ENCODE assay signal across 17 mouse cellular contexts in genomic region chr7:34689028-34689427, GRCm38 (mm10). TPM values are rescaled to one million over a fixed set of nuclear protein-coding genes. Genes with fewer than 3 reads are reported as not detected.
A peak's percentile ranks its signal among the peaks of the same experiment; 100 is the strongest.
DNase-seq lines count a peak whose midpoint lies in the region; ATAC-seq and TF ChIP-seq lines count a peak whose summit lies in the region.
"Had no signal": no experiment of that assay in that cellular context is flagged by ENCODE, and none has a peak within 500 bp of the region (broad histone marks: within the 10 kb centered on the region; RNA-seq: fewer than 3 reads in every experiment).

No protein-coding gene starts in this region.

- H3K4me3 ChIP-seq in lung, embryonic 15.5 days = no peak overlapping the region
- H3K4me3 ChIP-seq in lung, adult 2 months (replicated peaks; ENCODE audit: extremely low read depth, low read depth, low read length) = no peak overlapping the region
- H3K4me3 ChIP-seq in midbrain, postnatal 0 days (ENCODE audit: low read depth, low read length) = no peak overlapping the region
- H3K4me3 ChIP-seq: liver, embryonic 12.5 days had no signal

- 2% methylated on average over 6 of the region's 6 CpGs for WGBS in lung, embryonic 15.5 days
- whole genome bisulfite sequencing in lung, adult 2 months = 11% methylated on average over 6 of the region's 6 CpGs
- 18% methylated on average over 6 of the region's 6 CpGs for WGBS in midbrain, postnatal 0 days

- no peaks in the 10 kb centered on the region for H3K9me3 ChIP-seq in lung, embryonic 15.5 days
- no peaks in the 10 kb centered on the region for H3K9me3 ChIP-seq in midbrain, postnatal 0 days (ENCODE audit: low read length)
- H3K9me3 ChIP-seq: liver, embryonic 12.5 days had no signal

- H3K4me1 ChIP-seq in lung, embryonic 15.5 days = peaks cover 14% of the 10 kb centered on the region; the same call in 1 of the 2 replicates
- H3K4me1 ChIP-seq in lung, adult 2 months (ENCODE audit: control insufficient read depth, insufficient read depth, low read length) = no peaks in the 10 kb centered on the region
- no peaks in the 10 kb centered on the region for H3K4me1 ChIP-seq in midbrain, postnatal 0 days (ENCODE audit: insufficient read depth, low read length)
- H3K4me1 ChIP-seq: liver, embryonic 12.5 days had no signal

- H3K4me2 ChIP-seq in lung, embryonic 15.5 days = no peak overlapping the region
- no peak overlapping the region for H3K4me2 ChIP-seq in midbrain, postnatal 0 days (ENCODE audit: low read depth, low read length, poor library complexity, severe bottlenecking)
- H3K4me2 ChIP-seq: liver, embryonic 12.5 days had no signal

- DNase-seq in heart, postnatal 4 days = peak; percentile 30
- no peak for DNase-seq in heart, adult 9 months (ENCODE audit: low spot score in 2 of 2)
- DNase-seq in lung, adult 2 months = no peak
- DNase-seq in 3T3-L1 (ENCODE audit: low read depth, low spot score) = peak; percentile 18
- peak; percentile 41 for DNase-seq in midbrain, postnatal 0 days (ENCODE audit: low spot score)
- no peak for DNase-seq in frontal cortex, postnatal 36 days (ENCODE audit: low spot score in 2 of 2)
- DNase-seq: cerebellum, adult 11 months; cerebellum, postnatal 25 days; gastrocnemius, postnatal 10 days; kidney, postnatal 14 days; layer of hippocampus, adult 9-11 months; right cerebral cortex, postnatal 25 days; thymus, adult 2 months had no signal

- peaks cover 43% of the 10 kb centered on the region for H3K27me3 ChIP-seq in lung, embryonic 15.5 days
- no peaks in the 10 kb centered on the region for H3K27me3 ChIP-seq in midbrain, postnatal 0 days (ENCODE audit: insufficient read depth, low read length)
- H3K27me3 ChIP-seq: liver, embryonic 12.5 days had no signal

- ATAC-seq in lung, embryonic 15.5 days (ENCODE audit: borderline replicate concordance, extremely low read depth, low FRiP score, low TSS enrichment) = peak; percentile 20; the same call in 1 of the 2 replicates
- ATAC-seq in midbrain, postnatal 0 days (ENCODE audit: low FRiP score) = no peak
- ATAC-seq in megakaryocyte-erythroid progenitor cell, adult 5-6 weeks (replicated peaks; ENCODE audit: low FRiP score, low TSS enrichment, poor library complexity, severe bottlenecking) = no peak
- ATAC-seq: inflammation-experienced regulatory T-cells, adult 6 months; liver, embryonic 12.5 days had no signal

- H3K36me3 ChIP-seq in lung, embryonic 15.5 days = no peaks in the 10 kb centered on the region
- H3K36me3 ChIP-seq in midbrain, postnatal 0 days (ENCODE audit: insufficient read depth, low read length) = no peaks in the 10 kb centered on the region
- H3K36me3 ChIP-seq: liver, embryonic 12.5 days had no signal

- no peak overlapping the region for H3K9ac ChIP-seq in lung, embryonic 15.5 days
- H3K9ac ChIP-seq in midbrain, postnatal 0 days (replicated peaks; ENCODE audit: low read length, poor library complexity, severe bottlenecking) = no peak overlapping the region
- H3K9ac ChIP-seq: liver, embryonic 12.5 days had no signal

- no peak for TF ChIP-seq CTCF in lung, adult 2 months (IDR thresholded peaks at IDR 0.05; ENCODE audit: insufficient read depth, low read length)
- no peak for TF ChIP-seq CTCF in midbrain, postnatal 0 days (IDR thresholded peaks at IDR 0.05)

- TF ChIP-seq POLR2A in lung, adult 2 months (IDR thresholded peaks at IDR 0.05; ENCODE audit: borderline replicate concordance, extremely low read depth, low read depth, low read length) = no peak

- H3K27ac ChIP-seq in lung, embryonic 15.5 days = no peak overlapping the region
- H3K27ac ChIP-seq in midbrain, postnatal 0 days (ENCODE audit: low read depth, low read length) = no peak overlapping the region
- H3K27ac ChIP-seq: liver, embryonic 12.5 days had no signal

RNA-seq across cellular contexts. Expression of gene Kctd15, which starts 32.5 kb away (rescaled TPM):
- 1 to 10 TPM; 3.4 to 5.1 TPM for total RNA-seq in heart, postnatal 4 days (2021)
- 17.3 and 18.4 TPM in 2 replicates for polyA plus RNA-seq in lung, embryonic 15.5 days (2015; fragmentation: Nextera tagmentation; extraction: Ambion mirVana)
- 25.1 and 27.5 TPM in 2 replicates for polyA plus RNA-seq in lung, adult 2 months (2012; rRNA removed)
- 61.3 and 69.1 TPM in 2 replicates for total RNA-seq in midbrain, postnatal 0 days (2014; rRNA removed)
- polyA plus RNA-seq in midbrain, postnatal 0 days (2015; fragmentation: Nextera tagmentation; extraction: Ambion mirVana) = 15.0 and 15.7 TPM in 2 replicates
- total RNA-seq in megakaryocyte-erythroid progenitor cell, adult 5-6 weeks (2014; fragmentation: Nextera tagmentation) = not detected in 2 replicates
- 0.38 TPM in 1 of 2 replicates, not detected in the other for total RNA-seq in megakaryocyte-erythroid progenitor cell, adult 5-6 weeks (2017)
- polyA plus RNA-seq: inflammation-experienced regulatory T-cells, adult 6 months had no signal

Comparison
In these comparisons a context has a peak if more than half of its experiments do, and no peak if none do; other contexts are left out.
1. DNase-seq: peak in heart, postnatal 4 days (single experiment), 3T3-L1 (single experiment) and midbrain, postnatal 0 days (single experiment); none in heart, adult 9 months (0 of 2), lung, adult 2 months (single experiment) and frontal cortex, postnatal 36 days (0 of 2).
2. RNA of gene Kctd15, which starts 32.5 kb away (total RNA-seq): 61.3 to 69.1 TPM in midbrain, postnatal 0 days; 3.4 to 5.1 TPM in heart, postnatal 4 days and 0.38 TPM in megakaryocyte-erythroid progenitor cell, adult 5-6 weeks; every median in the first group is over 10 times any median in the second.